Mouse (Mus musculus): ENCODE results near the gene Cenpm.

GRCm38 (mm10) chr15:82199546-82199945 lies 45.0 kb downstream of the Cenpm start:
- TF ChIP-seq CTCF (IDR thresholded peaks at IDR 0.05; ENCODE audit: borderline replicate concordance, insufficient read depth, low read length) (no peak), POLR2A (IDR thresholded peaks at IDR 0.05; ENCODE audit: low read depth, low read length) (no peak)

All from embryonic fibroblast, embryonic 13.5 days (primary cell).